Mouse (Mus musculus): ENCODE measurements around the gene Eif3j1. TPM values are rescaled to one million over a fixed set of nuclear protein-coding genes. Genes with fewer than 3 reads are reported as not detected.
"Not testable (repeated sequence)": the region's sequence is repeated elsewhere in the genome, so short reads cannot be mapped to it uniquely, and the experiment has no call there.

The Eif3j1 gene
- 3.9 and 5.4 TPM in 2 replicates for polyA plus RNA-seq (2012; ENCODE audit: insufficient read depth, insufficient read length, missing spikeins)

- H3K4me3 ChIP-seq (ENCODE audit: insufficient read depth, low read length), result peak within 1 kb of the TSS; percentile 86
- peaks cover 8% of the 10 kb centered on the region; the same call in 1 of the 2 replicates for H3K4me1 ChIP-seq (ENCODE audit: control insufficient read depth, insufficient read depth, low read length)
- peak within 1 kb of the TSS; percentile 96 for H3K27ac ChIP-seq (ENCODE audit: insufficient read depth, low read depth, low read length)
- TF ChIP-seq POLR2A (IDR thresholded peaks at IDR 0.05; ENCODE audit: borderline replicate concordance, low read depth, low read length) (peak; percentile 97), CTCF (IDR thresholded peaks at IDR 0.05; ENCODE audit: low read depth, low read length) (no peak)
These were observed at the start of gene Eif3j1 for GRCm38 (mm10) chr2:122027862-122028755. Eif3j1 (plus strand) TSS chr2:122028546.

DNA sequence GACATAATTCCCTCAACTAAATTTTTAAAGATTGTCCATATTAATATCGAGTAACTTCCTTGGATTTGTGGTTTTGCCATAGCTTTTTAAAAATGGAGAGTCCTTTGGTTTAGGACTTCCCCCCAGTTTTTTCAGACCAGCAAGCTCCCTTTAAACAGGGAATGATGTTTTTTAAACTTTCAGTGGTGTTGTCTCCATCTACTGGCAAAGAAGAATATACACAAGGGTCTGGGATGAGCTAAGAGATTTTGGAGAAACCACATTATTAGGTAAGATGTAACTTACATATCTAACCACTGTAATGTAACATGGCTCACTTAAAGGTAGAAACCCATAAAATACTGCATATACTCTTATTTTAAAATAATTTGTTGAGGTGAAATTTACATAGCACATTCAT is 32.6 kb upstream of the Eif3j1 start:
- Histone ChIP-seq H3K4me1 (ENCODE audit: control insufficient read depth, insufficient read depth, low read length) (no peaks in the 10 kb centered on the region), H3K4me3 (ENCODE audit: insufficient read depth, low read length) (no peak overlapping the region), H3K27ac (ENCODE audit: insufficient read depth, low read depth, low read length) (no peak overlapping the region)
- TF ChIP-seq CTCF (IDR thresholded peaks at IDR 0.05; ENCODE audit: low read depth, low read length) (no peak), POLR2A (IDR thresholded peaks at IDR 0.05; ENCODE audit: borderline replicate concordance, low read depth, low read length) (no peak)

DNA sequence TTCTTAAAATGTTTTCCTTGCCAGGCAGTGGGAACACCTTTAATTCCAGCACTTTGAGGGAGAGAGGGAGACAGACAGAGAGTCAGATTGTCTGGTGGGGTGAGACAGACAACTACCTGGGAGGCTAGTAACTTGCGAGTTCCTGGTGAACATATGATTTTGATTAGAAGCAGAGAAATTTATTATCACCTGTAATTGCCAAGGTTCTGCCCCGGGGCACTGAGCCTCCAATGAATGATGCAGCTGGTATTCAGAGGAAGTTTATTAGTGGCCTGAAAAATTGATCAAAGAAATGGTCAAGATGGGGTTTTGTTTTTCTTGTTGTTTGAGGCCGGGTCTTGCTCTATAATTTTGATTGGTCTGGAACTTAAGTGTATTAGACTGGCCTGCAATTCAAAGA is 19.5 kb upstream of the Eif3j1 start:
- Histone ChIP-seq H3K4me3 (ENCODE audit: insufficient read depth, low read length) (no peak overlapping the region), H3K4me1 (ENCODE audit: control insufficient read depth, insufficient read depth, low read length) (no peaks in the 10 kb centered on the region), H3K27ac (ENCODE audit: insufficient read depth, low read depth, low read length) (no peak overlapping the region)
- TF ChIP-seq CTCF (IDR thresholded peaks at IDR 0.05; ENCODE audit: low read depth, low read length) (no peak), POLR2A (IDR thresholded peaks at IDR 0.05; ENCODE audit: borderline replicate concordance, low read depth, low read length) (no peak)

GRCm38 (mm10) chr2:122011441-122011840 is 16.9 kb upstream of the Eif3j1 start:
- TF ChIP-seq POLR2A (IDR thresholded peaks at IDR 0.05; ENCODE audit: borderline replicate concordance, low read depth, low read length), result no peak
- no peak for TF ChIP-seq CTCF (IDR thresholded peaks at IDR 0.05; ENCODE audit: low read depth, low read length)
- no peak overlapping the region for H3K4me3 ChIP-seq (ENCODE audit: insufficient read depth, low read length)
- H3K27ac ChIP-seq (ENCODE audit: insufficient read depth, low read depth, low read length), result no peak overlapping the region
- H3K4me1 ChIP-seq (ENCODE audit: control insufficient read depth, insufficient read depth, low read length), result no peaks in the 10 kb centered on the region

GRCm38 (mm10) chr2:122018705-122019104 is 9.6 kb upstream of the Eif3j1 start:
- H3K4me3 ChIP-seq (ENCODE audit: insufficient read depth, low read length), result no peak overlapping the region
- no peaks in the 10 kb centered on the region for H3K4me1 ChIP-seq (ENCODE audit: control insufficient read depth, insufficient read depth, low read length)
- H3K27ac ChIP-seq (ENCODE audit: insufficient read depth, low read depth, low read length), result no peak overlapping the region
- no peak for TF ChIP-seq POLR2A (IDR thresholded peaks at IDR 0.05; ENCODE audit: borderline replicate concordance, low read depth, low read length)

GRCm38 (mm10) chr2:122022284-122022683 is 6.1 kb upstream of the Eif3j1 start:
- Histone ChIP-seq H3K4me1 (ENCODE audit: control insufficient read depth, insufficient read depth, low read length) (peaks cover 3% of the 10 kb centered on the region; the same call in 1 of the 2 replicates), H3K27ac (ENCODE audit: insufficient read depth, low read depth, low read length) (no peak overlapping the region), H3K4me3 (ENCODE audit: insufficient read depth, low read length) (no peak overlapping the region)
- TF ChIP-seq CTCF (IDR thresholded peaks at IDR 0.05; ENCODE audit: low read depth, low read length), result no peak

GRCm38 (mm10) chr2:122027091-122027490 is 1.3 kb upstream of the Eif3j1 start:
- H3K27ac ChIP-seq (ENCODE audit: insufficient read depth, low read depth, low read length); H3K4me1 ChIP-seq (ENCODE audit: control insufficient read depth, insufficient read depth, low read length); H3K4me3 ChIP-seq (ENCODE audit: insufficient read depth, low read length): not testable (repeated sequence)

GRCm38 (mm10) chr2:122028756-122029700 is 682 bp downstream of the Eif3j1 start:
- peak overlapping the region; percentile 86 for H3K4me3 ChIP-seq (ENCODE audit: insufficient read depth, low read length)
- H3K27ac ChIP-seq (ENCODE audit: insufficient read depth, low read depth, low read length), result peak overlapping the region; percentile 62
- peaks cover 8% of the 10 kb centered on the region; the same call in 1 of the 2 replicates for H3K4me1 ChIP-seq (ENCODE audit: control insufficient read depth, insufficient read depth, low read length)
- TF ChIP-seq POLR2A (IDR thresholded peaks at IDR 0.05; ENCODE audit: borderline replicate concordance, low read depth, low read length) (no peak), CTCF (IDR thresholded peaks at IDR 0.05; ENCODE audit: low read depth, low read length) (no peak)

DNA sequence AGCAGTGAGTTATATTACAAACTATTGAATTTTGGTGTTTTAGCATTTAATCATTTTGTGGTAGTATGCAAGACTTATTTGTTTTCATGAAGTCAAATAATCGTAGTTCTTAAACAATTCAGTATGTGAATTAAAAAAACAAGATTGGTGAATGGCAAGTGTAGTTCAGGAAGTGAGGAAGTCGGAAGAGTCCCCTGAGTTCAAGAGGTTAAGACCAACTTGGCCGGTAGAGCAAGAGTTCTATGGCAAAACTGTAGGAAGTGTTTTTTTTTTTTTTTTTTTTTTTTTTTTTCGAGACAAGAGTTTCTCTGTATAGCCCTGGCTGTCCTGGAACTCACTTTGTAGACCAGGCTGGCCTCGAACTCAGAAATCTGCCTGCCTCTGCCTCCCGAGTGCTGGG is 3.6 kb downstream of the Eif3j1 start:
- TF ChIP-seq POLR2A (IDR thresholded peaks at IDR 0.05; ENCODE audit: borderline replicate concordance, low read depth, low read length) (no peak), CTCF (IDR thresholded peaks at IDR 0.05; ENCODE audit: low read depth, low read length) (no peak)
- Histone ChIP-seq H3K4me1 (ENCODE audit: control insufficient read depth, insufficient read depth, low read length) (peaks cover 6% of the 10 kb centered on the region; the same call in 1 of the 2 replicates), H3K4me3 (ENCODE audit: insufficient read depth, low read length) (no peak overlapping the region), H3K27ac (ENCODE audit: insufficient read depth, low read depth, low read length) (no peak overlapping the region)

GRCm38 (mm10) chr2:122036064-122036463 is 7.7 kb downstream of the Eif3j1 start:
- no peak for TF ChIP-seq POLR2A (IDR thresholded peaks at IDR 0.05; ENCODE audit: borderline replicate concordance, low read depth, low read length)
- no peak for TF ChIP-seq CTCF (IDR thresholded peaks at IDR 0.05; ENCODE audit: low read depth, low read length)
- Histone ChIP-seq H3K4me3 (ENCODE audit: insufficient read depth, low read length) (no peak overlapping the region), H3K4me1 (ENCODE audit: control insufficient read depth, insufficient read depth, low read length) (peaks cover 4% of the 10 kb centered on the region; the same call in 1 of the 2 replicates), H3K27ac (ENCODE audit: insufficient read depth, low read depth, low read length) (no peak overlapping the region)
